Mouse (Mus musculus) liver, adult 2 months (tissue): Measurements from ENCODE around the gene Shroom1. TPM values are rescaled to one million over a fixed set of nuclear protein-coding genes. Genes with fewer than 3 reads are reported as not detected.

Experiments
- DNase-seq: peaks from one replicate; pipeline ENCODE4 v3.0.0-alpha.2; 2011; ENCODE audit warnings: low read depth, low spot score; ENCODE audit errors: extremely low read depth
- H3K27ac ChIP-seq: fragments of 200-500 bp; replicated peaks from 2 replicates; pipeline ENCODE4 v1.5.1; 2012; ENCODE audit warnings: low read depth, mild to moderate bottlenecking, control low read depth, inconsistent platforms, low read length; ENCODE audit not compliant: insufficient read depth
- H3K27me3 ChIP-seq: fragments of 200-500 bp; 2 replicates; pipeline ENCODE4 v1.6.1; 2012; ENCODE audit warnings: mild to moderate bottlenecking, moderate library complexity, low read length, inconsistent platforms; ENCODE audit not compliant: control insufficient read depth, insufficient read depth
- H3K36me3 ChIP-seq: fragments of 200-500 bp; 2 replicates; pipeline ENCODE4 v1.6.1; 2012; ENCODE audit warnings: low read length, inconsistent platforms; ENCODE audit not compliant: control insufficient read depth, insufficient read depth
- H3K4me1 ChIP-seq: fragments of 200-500 bp; 2 replicates; pipeline ENCODE4 v1.6.1; 2011; ENCODE audit warnings: low read length; ENCODE audit not compliant: control insufficient read depth, insufficient read depth
- H3K4me3 ChIP-seq: fragments of 200-500 bp; 2 replicates; pipeline ENCODE4 v1.5.1; 2011; ENCODE audit warnings: low read depth, mild to moderate bottlenecking, control low read depth, low read length, moderate library complexity; ENCODE audit not compliant: insufficient read depth
- H3K79me2 ChIP-seq: fragments of 200-500 bp; 2 replicates; pipeline ENCODE4 v1.6.1; 2012; ENCODE audit warnings: inconsistent platforms, mild to moderate bottlenecking, low read length, moderate library complexity; ENCODE audit not compliant: control insufficient read depth, insufficient read depth
- H3K9ac ChIP-seq: fragments of 200-500 bp; 2 replicates; pipeline ENCODE4 v1.6.1; 2012; ENCODE audit warnings: low read depth, mild to moderate bottlenecking, control low read depth, inconsistent platforms, low read length
- CTCF ChIP-seq: fragments of 200-500 bp; IDR thresholded peaks from 2 replicates; pipeline ENCODE4 v1.5.1; 2011; ENCODE audit warnings: low read depth, low read length, control low read depth
- POLR2A ChIP-seq: fragments of 200-500 bp; IDR thresholded peaks from 2 replicates; pipeline ENCODE4 v1.6.1; 2011; ENCODE audit warnings: low read length, control low read depth; ENCODE audit not compliant: insufficient read depth; ENCODE audit errors: extremely low read depth
- WGBS: fragments of 180-500 bp; shearing (Covaris S2); methylation state at CpG from one replicate; pipeline ENCODE4 v1.1.7; 2018; 5-methylcytosine and 5-hydroxymethylcytosine counted together
- polyA plus RNA-seq: library from polyadenylated mRNA; depleted of rRNA; stranded (reverse); fragments of >200 nt; gene quantifications from 2 replicates; pipeline ENCODE4 v1.2.3, GENCODE M21; 2012
- total RNA-seq: library from RNA; depleted of rRNA; stranded (reverse); fragments of >200 nt; gene quantifications from 2 replicates; pipeline ENCODE4 v1.2.3, GENCODE M21; 2014

Gene Shroom1
- total and polyA plus RNA-seq, 2 experiments = 12.8 to 43.4 TPM

DNA sequence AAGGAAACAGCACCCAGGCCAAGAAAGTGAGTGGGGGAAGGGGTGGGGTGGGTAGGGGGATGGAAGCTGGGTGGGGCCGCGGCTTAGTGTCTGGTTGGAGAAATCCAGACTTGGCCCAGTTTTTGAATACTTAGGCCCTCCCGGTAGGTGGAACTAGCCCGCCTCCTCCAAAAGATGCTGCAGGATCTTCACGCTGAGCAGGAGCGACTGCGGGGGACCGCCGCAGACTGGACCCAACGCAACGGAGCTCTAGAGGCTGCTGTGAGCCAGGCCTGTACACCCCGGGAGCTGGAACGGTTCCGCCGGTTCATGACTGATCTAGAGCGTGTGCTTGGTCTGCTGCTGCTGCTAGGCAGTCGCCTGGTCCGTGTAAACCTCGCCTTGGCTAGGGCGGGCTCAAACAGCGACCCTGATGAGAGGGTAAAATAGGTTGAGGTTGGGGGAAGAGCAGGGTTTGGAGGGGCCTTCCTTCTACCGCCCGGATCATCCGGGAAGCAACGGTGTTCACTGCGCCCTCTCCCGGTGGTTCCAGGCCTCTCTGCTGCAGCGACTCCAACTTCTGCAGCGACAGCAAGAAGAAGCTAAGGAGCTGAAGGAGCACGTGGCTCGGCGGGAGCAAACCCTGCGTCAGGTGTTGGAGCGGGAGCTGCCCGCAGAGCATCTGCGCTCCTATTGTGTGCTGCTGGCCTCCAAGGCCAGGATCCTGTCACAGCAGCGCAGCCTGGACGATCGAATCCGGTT is 9.4 kb downstream of the Shroom1 start:
- H3K36me3 ChIP-seq = peaks cover 20% of the 10 kb centered on the region
- peak overlapping the region; percentile 20; the same call in 1 of the 2 replicates for H3K9ac ChIP-seq
- TF ChIP-seq CTCF (peak; percentile 75), POLR2A (0 out of 2 replicates have a peak, but pooled peaks have one; percentile 6)
- peaks cover 18% of the 10 kb centered on the region for H3K4me1 ChIP-seq
- WGBS = 69% methylated on average over 40 of the region's 40 CpGs
- H3K27ac ChIP-seq = no peak overlapping the region
- DNase-seq = no peak
- peak overlapping the region; percentile 39; the same call in 1 of the 2 replicates for H3K4me3 ChIP-seq
- H3K79me2 ChIP-seq = peaks cover 14% of the 10 kb centered on the region; the same call in 1 of the 2 replicates
- no peaks in the 10 kb centered on the region for H3K27me3 ChIP-seq

- H3K4me3 ChIP-seq = no peak overlapping the region
- H3K27me3 ChIP-seq = no peaks in the 10 kb centered on the region
- 37% methylated on average over 16 of the region's 16 CpGs for WGBS
- H3K9ac ChIP-seq = no peak overlapping the region
- no peaks in the 10 kb centered on the region for H3K4me1 ChIP-seq
- DNase-seq = no peak
- peaks cover 17% of the 10 kb centered on the region for H3K36me3 ChIP-seq
- H3K27ac ChIP-seq = no peak overlapping the region
- H3K79me2 ChIP-seq = no peaks in the 10 kb centered on the region
- no peak for TF ChIP-seq POLR2A
- TF ChIP-seq CTCF = no peak
These were observed 12.4 kb downstream of the Shroom1 start for GRCm38 (mm10) chr11:53469294-53469967.

- Histone ChIP-seq H3K9ac (no peak within 1 kb of the TSS), H3K27ac (no peak within 1 kb of the TSS)
- 8% methylated on average over 29 of the region's 29 CpGs for WGBS
These were observed 13.1 kb downstream of the Shroom1 start, which contains the start of gene Gm9837 for GRCm38 (mm10) chr11:53469968-53470695. Gene Gm9837, minus strand, starts transcription at chr11:53470479.

DNA sequence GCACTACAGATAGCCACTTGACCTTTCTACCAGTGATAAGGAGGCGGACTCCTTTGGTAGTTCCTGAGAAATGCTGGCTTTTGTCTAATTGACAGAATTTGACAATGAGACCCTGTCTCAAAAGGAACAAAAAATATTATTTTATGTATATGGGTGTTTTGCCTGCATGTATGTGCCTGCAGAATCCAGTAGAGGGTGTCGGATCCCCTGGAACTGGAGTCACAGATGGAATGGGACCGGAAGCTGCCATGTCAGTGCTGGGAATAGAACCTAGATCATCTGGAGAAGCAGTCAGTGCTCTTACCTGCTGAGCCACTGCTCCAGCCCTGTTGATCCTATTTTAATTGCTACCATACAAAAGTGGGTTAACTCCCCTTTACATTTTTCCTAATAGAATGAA is 15.7 kb downstream of the Shroom1 start:
- Histone ChIP-seq H3K4me1 (no peaks in the 10 kb centered on the region), H3K79me2 (no peaks in the 10 kb centered on the region), H3K27me3 (peaks cover 2% of the 10 kb centered on the region; the same call in 1 of the 2 replicates), H3K36me3 (no peaks in the 10 kb centered on the region), H3K9ac (no peak overlapping the region), H3K4me3 (no peak overlapping the region), H3K27ac (no peak overlapping the region)
- TF ChIP-seq CTCF = no peak
- no peak for TF ChIP-seq POLR2A
- DNase-seq = no peak
- WGBS = 87% methylated on average over 3 of the region's 3 CpGs

More at GRCm38 (mm10) chr11:53469968-53470695, 13.1 kb downstream of the Shroom1 start, which contains the start of gene Gm9837:
- H3K79me2 ChIP-seq = no peaks in the 10 kb centered on the region
- peak; percentile 98 for TF ChIP-seq CTCF
- TF ChIP-seq POLR2A = no peak
- H3K4me3 ChIP-seq = no peak within 1 kb of the TSS
- DNase-seq = peak; percentile 61
- no peaks in the 10 kb centered on the region for H3K4me1 ChIP-seq
- no peaks in the 10 kb centered on the region for H3K27me3 ChIP-seq
- H3K36me3 ChIP-seq = peaks cover 10% of the 10 kb centered on the region

DNA sequence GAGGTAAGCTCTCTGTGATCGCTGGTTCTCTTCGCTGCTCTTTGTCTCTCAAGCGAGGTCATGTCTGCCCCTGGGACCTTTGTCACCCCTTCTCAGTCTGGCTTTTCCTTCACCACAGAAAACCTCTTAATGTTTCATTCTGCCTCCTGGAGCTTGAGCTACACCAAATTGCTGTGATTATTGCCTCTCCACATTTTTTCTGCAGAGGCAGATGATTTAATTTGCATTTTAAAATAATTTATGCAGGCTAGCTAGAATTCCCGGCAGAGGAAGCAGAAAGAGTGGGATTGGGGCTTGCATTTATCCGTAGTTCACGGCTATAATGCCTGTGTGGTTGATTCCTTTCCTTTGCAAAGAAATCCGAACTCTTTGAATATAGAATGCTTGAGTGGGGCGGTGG is 18.6 kb downstream of the Shroom1 start:
- no peak overlapping the region for H3K4me3 ChIP-seq
- no peak overlapping the region for H3K9ac ChIP-seq
- H3K79me2 ChIP-seq = no peaks in the 10 kb centered on the region
- WGBS = 42% methylated on average over 8 of the region's 8 CpGs
- H3K36me3 ChIP-seq = no peaks in the 10 kb centered on the region
- no peak for TF ChIP-seq POLR2A
- TF ChIP-seq CTCF = no peak
- H3K27me3 ChIP-seq = peaks cover 25% of the 10 kb centered on the region
- no peak for DNase-seq
- H3K27ac ChIP-seq = no peak overlapping the region
- H3K4me1 ChIP-seq = no peaks in the 10 kb centered on the region
